Mouse (Mus musculus) E14TG2a.4 (cell line): ENCODE results near the gene Tlr12.

Experiments
- CTCF ChIP-seq: conservative IDR thresholded peaks from 2 replicates; pipeline ENCODE4 v1.5.1; 2014; ENCODE audit warnings: low read length
- NANOG ChIP-seq: IDR thresholded peaks from 2 replicates; pipeline ENCODE4 v1.6.1; 2014; ENCODE audit warnings: borderline replicate concordance, low read length, mixed read lengths

DNA sequence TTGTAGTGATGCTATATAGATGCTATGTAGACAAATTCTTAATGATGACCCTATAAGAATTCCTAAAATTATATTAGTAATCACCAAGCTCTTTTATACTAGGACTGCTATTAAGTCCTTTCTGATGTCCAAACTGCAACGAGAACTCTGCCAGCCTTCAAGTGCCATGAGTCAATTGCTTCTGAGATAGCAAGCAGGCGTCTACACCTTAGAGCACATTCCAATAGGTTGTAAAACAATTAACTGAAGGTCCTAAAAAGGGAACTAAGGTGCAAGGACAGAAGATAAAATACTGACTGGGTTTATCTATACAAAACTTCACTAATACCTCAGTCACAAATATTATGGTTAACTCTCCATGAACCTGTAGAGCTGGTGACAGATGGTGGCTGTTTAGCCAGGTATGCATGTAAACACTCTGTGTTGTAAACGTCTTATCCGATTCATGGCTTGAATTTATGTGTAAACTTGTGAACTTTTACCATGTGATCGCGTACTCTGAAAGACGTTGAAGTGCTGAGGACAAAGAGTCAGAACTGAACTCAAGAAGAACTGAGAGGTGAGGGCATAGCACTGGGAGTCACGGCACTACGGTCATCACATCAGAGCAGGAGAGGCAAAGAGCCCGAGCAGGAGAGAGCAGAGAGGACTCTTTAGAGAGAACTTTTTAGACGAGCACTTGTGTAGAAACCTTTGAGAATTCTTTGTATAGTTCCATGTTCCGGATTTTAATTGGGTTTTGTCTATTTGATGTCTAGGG, 20.4 kb downstream of the Tlr12 start:
- TF ChIP-seq NANOG, result no peak
- no peak for TF ChIP-seq CTCF
